Mouse (Mus musculus) cerebellum, adult 2 months (tissue): Measurements from ENCODE around the gene Eef1a2.

ENCODE experiments used
- CTCF ChIP-seq: fragments of 200-500 bp; IDR thresholded peaks from 2 replicates; pipeline ENCODE4 v1.5.1; 2011; ENCODE audit warnings: low read depth, mild to moderate bottlenecking, control low read depth, low read length, moderate library complexity, borderline replicate concordance; ENCODE audit not compliant: insufficient read depth
- POLR2A ChIP-seq: fragments of 200-500 bp; IDR thresholded peaks from 2 replicates; pipeline ENCODE4 v1.6.1; 2011; ENCODE audit warnings: low read length, control low read depth, borderline replicate concordance; ENCODE audit not compliant: insufficient read depth

- TF ChIP-seq CTCF (no peak), POLR2A (no peak)
Observed at GRCm38 (mm10) chr2:181196628-181197300, 40.0 kb upstream of the Eef1a2 start.
